Mouse (Mus musculus): ENCODE measurements around the gene AW822073.
"Not testable (repeated sequence)": the region's sequence is repeated elsewhere in the genome, so short reads cannot be mapped to it uniquely, and the experiment has no call there.

Gene AW822073

GRCm38 (mm10) chr10:58221571-58221970 is 3.2 kb downstream of the AW822073 start:
- not testable (repeated sequence) for DNase-seq (ENCODE audit: low spot score in 2 of 2)

DNA sequence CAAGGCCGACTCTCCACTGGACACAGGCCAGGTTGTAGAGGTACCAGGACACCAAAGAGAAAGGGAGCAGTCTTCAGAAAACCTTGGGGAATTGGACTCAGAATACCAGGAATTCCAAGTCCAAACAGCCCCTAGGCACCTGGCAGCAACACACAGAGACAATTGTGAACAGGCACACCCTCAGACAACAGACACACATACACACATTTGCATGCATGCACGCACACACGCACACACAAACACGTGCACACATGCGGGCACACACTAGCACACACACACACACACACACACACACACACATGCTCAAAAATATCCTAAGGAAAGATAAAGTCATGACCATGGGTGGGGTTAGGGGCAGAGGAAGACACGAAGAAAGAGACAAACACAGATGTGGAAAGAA is 4.0 kb downstream of the AW822073 start:
- DNase-seq (ENCODE audit: low spot score in 2 of 2): no peak

GRCm38 (mm10) chr10:58217366-58217765 is 7.4 kb downstream of the AW822073 start:
- DNase-seq (ENCODE audit: low spot score in 2 of 2): no peak

- DNase-seq (ENCODE audit: low spot score in 2 of 2): no peak
Observed at GRCm38 (mm10) chr10:58215353-58215752, 9.4 kb downstream of the AW822073 start.

DNA sequence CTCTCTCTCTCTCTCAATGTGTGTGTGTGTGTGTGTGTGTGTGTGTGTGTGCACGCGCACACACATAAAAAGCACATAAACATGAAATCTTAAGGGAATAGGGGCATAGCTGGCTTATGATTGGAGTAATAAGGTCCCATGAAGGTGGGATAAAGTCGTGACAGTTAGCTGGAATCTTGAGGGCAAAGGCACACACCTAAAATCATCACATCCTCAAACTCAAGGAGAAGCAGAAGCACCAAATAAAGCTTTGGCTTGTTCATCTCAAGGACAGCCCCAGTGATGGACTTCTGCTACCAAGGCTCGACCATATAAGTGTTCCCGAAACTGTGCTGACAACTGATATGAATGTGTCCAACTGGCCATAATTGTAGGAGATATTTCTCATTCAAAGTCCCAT is 9.8 kb downstream of the AW822073 start:
- DNase-seq (ENCODE audit: low spot score in 2 of 2): no peak

GRCm38 (mm10) chr10:58214497-58214896 is 10.2 kb downstream of the AW822073 start:
- DNase-seq (ENCODE audit: low spot score in 2 of 2): no peak

GRCm38 (mm10) chr10:58212230-58212629 is 12.5 kb downstream of the AW822073 start:
- DNase-seq (ENCODE audit: low spot score in 2 of 2): no peak

DNA sequence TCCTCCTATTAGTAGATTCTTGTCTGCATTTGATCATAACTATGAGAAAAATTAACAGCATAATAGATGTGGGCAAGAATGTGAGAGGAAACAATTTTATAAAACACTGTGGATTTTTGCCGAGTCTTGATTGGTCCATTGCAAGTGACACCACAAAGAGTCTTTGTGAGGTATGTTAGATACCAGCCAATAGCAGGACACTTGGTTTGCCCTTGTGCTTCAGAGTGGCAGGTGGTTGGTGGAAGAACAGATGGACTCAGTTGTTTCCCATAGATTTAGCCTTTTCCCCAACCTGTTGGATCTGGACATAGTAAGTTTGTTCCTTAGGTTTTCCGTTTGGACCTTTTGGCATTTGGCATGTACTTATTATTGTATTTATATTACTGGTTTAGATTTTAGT is 13.5 kb downstream of the AW822073 start:
- no peak for DNase-seq (ENCODE audit: low spot score in 2 of 2)

DNA sequence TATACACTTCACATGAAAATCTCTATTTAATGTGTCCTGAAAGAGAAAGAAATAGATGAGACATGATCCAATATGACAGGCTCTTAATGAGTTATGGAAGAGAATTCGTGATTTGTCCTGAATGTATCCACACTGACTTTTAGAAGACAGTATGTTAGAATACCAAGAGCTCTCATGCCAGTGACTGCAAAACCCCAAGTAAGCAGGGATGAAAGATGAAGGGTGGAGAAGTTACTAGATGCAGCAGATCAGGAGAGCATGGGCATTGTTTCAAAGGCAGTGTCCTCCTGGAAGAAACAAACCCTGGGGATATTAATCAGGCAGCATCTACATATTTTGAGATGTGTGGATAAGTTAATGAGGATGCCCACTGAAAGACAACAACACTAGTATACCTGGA is 14.2 kb downstream of the AW822073 start:
- DNase-seq (ENCODE audit: low spot score in 2 of 2): no peak

- DNase-seq (ENCODE audit: low spot score in 2 of 2): no peak
Observed at GRCm38 (mm10) chr10:58209710-58210467, 14.8 kb downstream of the AW822073 start.

GRCm38 (mm10) chr10:58206639-58207404 is 17.9 kb downstream of the AW822073 start:
- no peak for DNase-seq (ENCODE audit: low spot score in 2 of 2)

DNA sequence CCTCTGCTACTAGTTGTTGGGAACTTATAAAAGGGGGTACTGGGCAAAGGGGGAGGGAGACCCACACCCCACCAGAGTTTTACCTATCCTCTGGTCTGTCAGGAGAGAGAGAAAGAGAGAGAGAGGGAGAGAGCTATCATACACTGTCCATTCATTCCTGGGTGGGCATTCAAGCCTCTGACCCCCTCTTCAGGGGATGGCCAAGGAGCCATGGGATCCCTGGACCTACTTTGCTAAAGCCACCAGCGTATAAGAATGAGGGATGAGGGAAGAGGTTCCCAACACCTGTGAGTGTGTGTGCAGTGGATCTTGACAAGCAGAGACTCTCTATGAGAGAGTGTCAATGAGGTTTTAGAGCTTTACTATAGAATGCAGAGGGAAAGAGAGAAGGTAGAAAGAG is 18.7 kb downstream of the AW822073 start:
- no peak for DNase-seq (ENCODE audit: low spot score in 2 of 2)

Data from natural killer cell, adult 2 months (primary cell).